Mouse (Mus musculus) granulocyte monocyte progenitor cell, adult 5-6 weeks (primary cell): ENCODE results near the gene Abcg1. TPM values are rescaled to one million over a fixed set of nuclear protein-coding genes. Genes with fewer than 3 reads are reported as not detected.

Experiments used
- ATAC-seq: replicated peaks from 2 replicates; pipeline ENCODE4 v1.8.0; 2016; ENCODE audit warnings: mild to moderate bottlenecking, moderate TSS enrichment, inconsistent platforms; ENCODE audit not compliant: poor library complexity, severe bottlenecking
- total RNA-seq, 2 experiments: library from RNA; stranded (forward) in 1 of 2; stranded (reverse) in 1 of 2; fragments of 200-712, 200-1000 nt in 1 of 2; fragments of >200 nt in 1 of 2; fragmentation: Nextera tagmentation in 1 of 2; gene quantifications; 2 replicates each; pipeline ENCODE4 v1.2.3; 2014 to 2017

The Abcg1 gene
- total RNA-seq, 2 experiments from 2014 or later: 7.6 to 15.9 TPM

GRCm38 (mm10) chr17:31039626-31040025 lies 17.8 kb upstream of the Abcg1 start:
- peak; percentile 83 for ATAC-seq

GRCm38 (mm10) chr17:31040421-31040820 lies 17.1 kb upstream of the Abcg1 start:
- ATAC-seq: no peak

GRCm38 (mm10) chr17:31042751-31043150 lies 14.7 kb upstream of the Abcg1 start:
- no peak for ATAC-seq

- peak; percentile 42 for ATAC-seq
Measured at GRCm38 (mm10) chr17:31057891-31058744, 643 bp downstream of the Abcg1 start.

GRCm38 (mm10) chr17:31058745-31059085 lies 1.2 kb downstream of the Abcg1 start:
- peak; percentile 26 for ATAC-seq

- no peak for ATAC-seq
Measured at GRCm38 (mm10) chr17:31060196-31060587, 2.7 kb downstream of the Abcg1 start.

GRCm38 (mm10) chr17:31060588-31061345 lies 3.3 kb downstream of the Abcg1 start:
- peak; percentile 57 for ATAC-seq

- no peak for ATAC-seq
Measured at GRCm38 (mm10) chr17:31061346-31062095, 4.0 kb downstream of the Abcg1 start.

GRCm38 (mm10) chr17:31066058-31066457 lies 8.6 kb downstream of the Abcg1 start:
- no peak for ATAC-seq

GRCm38 (mm10) chr17:31067051-31067450 lies 9.6 kb downstream of the Abcg1 start:
- ATAC-seq: no peak

- ATAC-seq: no peak
Measured at GRCm38 (mm10) chr17:31069121-31069520, 11.6 kb downstream of the Abcg1 start.

- ATAC-seq: no peak
Measured at GRCm38 (mm10) chr17:31069845-31070244, 12.4 kb downstream of the Abcg1 start.

GRCm38 (mm10) chr17:31070403-31071185 lies 13.1 kb downstream of the Abcg1 start:
- peak; percentile 42 for ATAC-seq

- ATAC-seq: no peak
Measured at GRCm38 (mm10) chr17:31071421-31072301, 14.2 kb downstream of the Abcg1 start.

GRCm38 (mm10) chr17:31072872-31073271 lies 15.4 kb downstream of the Abcg1 start:
- no peak for ATAC-seq

GRCm38 (mm10) chr17:31073273-31074052 lies 16.0 kb downstream of the Abcg1 start:
- ATAC-seq: peak; percentile 66

- ATAC-seq: no peak
Measured at GRCm38 (mm10) chr17:31074053-31074590, 16.6 kb downstream of the Abcg1 start.

- peak; percentile 72 for ATAC-seq
Measured at GRCm38 (mm10) chr17:31074666-31075065, 17.2 kb downstream of the Abcg1 start.
